Mouse (Mus musculus) bone marrow macrophage, adult 2 months (primary cell): ENCODE data around the gene Gipr.

Experiments
- CTCF ChIP-seq: IDR thresholded peaks from 2 replicates; pipeline ENCODE4 v1.5.1; 2012; ENCODE audit warnings: low read depth, mild to moderate bottlenecking, low read length, moderate library complexity
- POLR2A ChIP-seq: IDR thresholded peaks from 2 replicates; pipeline ENCODE4 v1.6.1; 2012; ENCODE audit warnings: mild to moderate bottlenecking, low read depth, low read length, borderline replicate concordance

DNA sequence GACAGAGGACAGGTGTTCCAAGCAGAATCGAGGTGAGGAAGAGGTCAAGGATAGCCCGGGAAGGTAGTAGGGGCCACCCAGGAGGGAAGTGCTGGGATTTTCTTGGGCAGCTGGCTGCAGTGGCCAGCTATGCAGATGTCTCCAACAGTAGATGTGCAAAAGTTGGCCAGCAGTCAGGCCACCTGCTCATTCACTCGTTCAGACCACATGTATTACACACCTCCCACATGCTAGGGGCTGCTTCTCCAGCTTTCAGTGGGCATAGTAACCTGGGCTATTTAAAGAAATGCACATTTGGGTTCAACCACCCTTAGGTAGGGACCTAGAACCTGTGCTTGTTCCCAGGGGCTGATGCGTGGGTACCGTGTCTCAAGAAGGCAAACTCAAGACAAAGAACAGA is 38.2 kb downstream of the Gipr start:
- TF ChIP-seq POLR2A (no peak), CTCF (no peak)
